Mouse (Mus musculus) heart, embryonic 13.5 days (tissue): Measurements from ENCODE around the gene Hint1. TPM values are rescaled to one million over a fixed set of nuclear protein-coding genes. Genes with fewer than 3 reads are reported as not detected.

Experiments
- ATAC-seq: fragments of 200-750 bp; cut with Nextera tagmentation; 2 replicates; pipeline ENCODE4 v1.8.0; 2017; ENCODE audit warnings: moderate TSS enrichment; ENCODE audit not compliant: insufficient number of reproducible peaks, low FRiP score, low TSS enrichment; ENCODE audit errors: extremely low read depth
- H3K27ac ChIP-seq: fragments of 300-500 bp; sonication (generic); replicated peaks from 2 replicates; pipeline ENCODE4 v1.5.1; 2015; ENCODE audit warnings: moderate library complexity, mild to moderate bottlenecking, inconsistent platforms
- H3K27me3 ChIP-seq: fragments of 300-500 bp; sonication (generic); replicated peaks from 2 replicates; pipeline ENCODE4 v1.6.1; 2015; ENCODE audit warnings: mild to moderate bottlenecking, inconsistent platforms
- H3K36me3 ChIP-seq: fragments of 300-500 bp; sonication (generic); 2 replicates; pipeline ENCODE4 v1.6.1; 2015; ENCODE audit warnings: mild to moderate bottlenecking, inconsistent platforms
- H3K4me1 ChIP-seq: fragments of 300-500 bp; sonication (generic); 2 replicates; pipeline ENCODE4 v1.6.1; 2015; ENCODE audit warnings: inconsistent platforms
- H3K4me2 ChIP-seq: fragments of 300-500 bp; sonication (generic); 2 replicates; pipeline ENCODE4 v1.6.1; 2015; ENCODE audit warnings: inconsistent platforms, mild to moderate bottlenecking, moderate library complexity
- H3K4me3 ChIP-seq: fragments of 300-500 bp; sonication (generic); 2 replicates; pipeline ENCODE4 v1.5.1; 2015; ENCODE audit warnings: moderate library complexity, mild to moderate bottlenecking, inconsistent platforms
- H3K9ac ChIP-seq: fragments of 300-500 bp; sonication (generic); 2 replicates; pipeline ENCODE4 v1.6.1; 2015; ENCODE audit warnings: inconsistent platforms, mild to moderate bottlenecking, moderate library complexity
- H3K9me3 ChIP-seq: fragments of 300-500 bp; sonication (generic); 2 replicates; pipeline ENCODE4 v1.6.1; 2016; ENCODE audit warnings: inconsistent platforms
- WGBS: fragments of 180-500 bp; shearing (Covaris S2); methylation state at CpG from one replicate; pipeline ENCODE4 v1.1.7; 2015; ENCODE audit warnings: mixed read lengths; 5-methylcytosine and 5-hydroxymethylcytosine counted together
- polyA plus RNA-seq: library from polyadenylated mRNA; unstranded; fragments of >200 nt; fragmentation: Nextera tagmentation; extraction: Ambion mirVana; gene quantifications from 2 replicates; pipeline ENCODE4 v1.2.1, GENCODE M21; 2015

The Hint1 gene
- polyA plus RNA-seq, 1 experiment from 2014 or later = 637 TPM

- Histone ChIP-seq H3K27ac (peak within 1 kb of the TSS; percentile 80), H3K36me3 (peaks cover 8% of the 10 kb centered on the region), H3K4me1 (peaks cover 51% of the 10 kb centered on the region), H3K27me3 (no peaks in the 10 kb centered on the region), H3K4me3 (peak within 1 kb of the TSS; percentile 75), H3K9ac (peak within 1 kb of the TSS; percentile 85), H3K4me2 (peak within 1 kb of the TSS; percentile 88), H3K9me3 (no peaks in the 10 kb centered on the region)
- 13% methylated on average over 43 of the region's 45 CpGs for WGBS
- ATAC-seq = peak; percentile 76; the same call in 1 of the 2 replicates
These were observed 36.4 kb downstream of the Hint1 start, which contains the start of gene Gpx3 for GRCm38 (mm10) chr11:54902333-54903323. Gpx3 (plus strand) TSS chr11:54902453.

- H3K9ac ChIP-seq = peak overlapping the region; percentile 85
- peak overlapping the region; percentile 75 for H3K4me3 ChIP-seq
- no peaks in the 10 kb centered on the region for H3K27me3 ChIP-seq
- H3K36me3 ChIP-seq = peaks cover 15% of the 10 kb centered on the region
- H3K27ac ChIP-seq = peak overlapping the region; percentile 80
- 37% methylated on average over 5 of the region's 5 CpGs for WGBS
- no peaks in the 10 kb centered on the region for H3K9me3 ChIP-seq
- peak overlapping the region; percentile 88 for H3K4me2 ChIP-seq
- ATAC-seq = no peak
- H3K4me1 ChIP-seq = peaks cover 46% of the 10 kb centered on the region
These were observed 37.2 kb downstream of the Hint1 start for GRCm38 (mm10) chr11:54903339-54903738.

- peaks cover 45% of the 10 kb centered on the region for H3K4me1 ChIP-seq
- 26% methylated on average over 4 of the region's 4 CpGs for WGBS
- peaks cover 23% of the 10 kb centered on the region for H3K36me3 ChIP-seq
- peak overlapping the region; percentile 85 for H3K9ac ChIP-seq
- H3K27ac ChIP-seq = peak overlapping the region; percentile 80
- no peaks in the 10 kb centered on the region for H3K27me3 ChIP-seq
- 0 out of 2 replicates have a peak, but pooled peaks have one; percentile 43 for ATAC-seq
- H3K9me3 ChIP-seq = no peaks in the 10 kb centered on the region
- peak overlapping the region; percentile 75 for H3K4me3 ChIP-seq
- H3K4me2 ChIP-seq = peak overlapping the region; percentile 88
These were observed 37.9 kb downstream of the Hint1 start for GRCm38 (mm10) chr11:54903940-54904706.

GRCm38 (mm10) chr11:54905086-54905485, 38.9 kb downstream of the Hint1 start:
- peak overlapping the region; percentile 80 for H3K27ac ChIP-seq
- peaks cover 32% of the 10 kb centered on the region for H3K36me3 ChIP-seq
- H3K27me3 ChIP-seq = no peaks in the 10 kb centered on the region
- WGBS = 78% methylated on average over 3 of the region's 3 CpGs
- no peaks in the 10 kb centered on the region for H3K9me3 ChIP-seq
- no peak overlapping the region for H3K4me3 ChIP-seq
- peaks cover 45% of the 10 kb centered on the region for H3K4me1 ChIP-seq
- no peak for ATAC-seq
- H3K4me2 ChIP-seq = no peak overlapping the region
- H3K9ac ChIP-seq = peak overlapping the region; percentile 21; the same call in 1 of the 2 replicates

- Histone ChIP-seq H3K27ac (peak overlapping the region; percentile 44), H3K4me3 (no peak overlapping the region), H3K9ac (peak overlapping the region; percentile 59), H3K27me3 (no peaks in the 10 kb centered on the region), H3K36me3 (peaks cover 41% of the 10 kb centered on the region), H3K9me3 (no peaks in the 10 kb centered on the region), H3K4me1 (peaks cover 45% of the 10 kb centered on the region), H3K4me2 (0 out of 2 replicates have a peak overlapping the region, but pooled peaks have one; percentile 5)
- no peak for ATAC-seq
- 34% methylated on average over 4 of the region's 4 CpGs for WGBS
These were observed 39.7 kb downstream of the Hint1 start for GRCm38 (mm10) chr11:54905931-54906330.

GRCm38 (mm10) chr11:54906466-54906865, 40.3 kb downstream of the Hint1 start:
- Histone ChIP-seq H3K9me3 (no peaks in the 10 kb centered on the region), H3K4me2 (0 out of 2 replicates have a peak overlapping the region, but pooled peaks have one; percentile 12), H3K4me1 (peaks cover 45% of the 10 kb centered on the region), H3K27ac (peak overlapping the region; percentile 44), H3K36me3 (peaks cover 46% of the 10 kb centered on the region), H3K27me3 (no peaks in the 10 kb centered on the region), H3K9ac (peak overlapping the region; percentile 59), H3K4me3 (no peak overlapping the region)
- WGBS = 39% methylated on average over 4 of the region's 4 CpGs
- no peak for ATAC-seq

- Histone ChIP-seq H3K27me3 (no peaks in the 10 kb centered on the region), H3K9ac (no peak overlapping the region), H3K4me3 (no peak overlapping the region), H3K27ac (no peak overlapping the region), H3K4me1 (peaks cover 44% of the 10 kb centered on the region), H3K36me3 (peaks cover 54% of the 10 kb centered on the region), H3K4me2 (no peak overlapping the region), H3K9me3 (no peaks in the 10 kb centered on the region)
- ATAC-seq = no peak
- WGBS = 90% methylated on average over 5 of the region's 5 CpGs
These were observed 41.1 kb downstream of the Hint1 start for GRCm38 (mm10) chr11:54907259-54907658.

GRCm38 (mm10) chr11:54909273-54909672, 43.1 kb downstream of the Hint1 start:
- ATAC-seq = no peak

GRCm38 (mm10) chr11:54910081-54910665, 44.0 kb downstream of the Hint1 start:
- H3K36me3 ChIP-seq = peaks cover 83% of the 10 kb centered on the region
- H3K9ac ChIP-seq = no peak overlapping the region
- peaks cover 18% of the 10 kb centered on the region for H3K4me1 ChIP-seq
- no peak overlapping the region for H3K4me3 ChIP-seq
- WGBS = 77% methylated on average over 12 of the region's 12 CpGs
- no peaks in the 10 kb centered on the region for H3K9me3 ChIP-seq
- H3K27ac ChIP-seq = no peak overlapping the region
- H3K4me2 ChIP-seq = no peak overlapping the region
- ATAC-seq = no peak
- H3K27me3 ChIP-seq = no peaks in the 10 kb centered on the region

More at GRCm38 (mm10) chr11:54909273-54909672, 43.1 kb downstream of the Hint1 start:
- no peak overlapping the region for H3K4me2 ChIP-seq
- H3K27ac ChIP-seq = no peak overlapping the region
- peaks cover 74% of the 10 kb centered on the region for H3K36me3 ChIP-seq
- H3K4me1 ChIP-seq = peaks cover 27% of the 10 kb centered on the region
- no peak overlapping the region for H3K9ac ChIP-seq
- no peaks in the 10 kb centered on the region for H3K9me3 ChIP-seq
- H3K27me3 ChIP-seq = no peaks in the 10 kb centered on the region
- 80% methylated on average over 11 of the region's 11 CpGs for WGBS
- no peak overlapping the region for H3K4me3 ChIP-seq

GRCm38 (mm10) chr11:54911201-54911600, 45.0 kb downstream of the Hint1 start:
- Histone ChIP-seq H3K27me3 (no peaks in the 10 kb centered on the region), H3K4me1 (peaks cover 10% of the 10 kb centered on the region), H3K27ac (no peak overlapping the region), H3K36me3 (peaks cover 93% of the 10 kb centered on the region), H3K9me3 (no peaks in the 10 kb centered on the region), H3K4me2 (no peak overlapping the region), H3K4me3 (no peak overlapping the region), H3K9ac (no peak overlapping the region)
- WGBS = 82% methylated on average over 3 of the region's 3 CpGs
- ATAC-seq = no peak
